Mouse (Mus musculus): ENCODE results near the gene Abhd8. TPM values are rescaled to one million over a fixed set of nuclear protein-coding genes. Genes with fewer than 3 reads are reported as not detected.

Abhd8 gene
- total and polyA plus RNA-seq, 3 experiments, result 2.6 to 17.0 (median 4.5) TPM

DNA sequence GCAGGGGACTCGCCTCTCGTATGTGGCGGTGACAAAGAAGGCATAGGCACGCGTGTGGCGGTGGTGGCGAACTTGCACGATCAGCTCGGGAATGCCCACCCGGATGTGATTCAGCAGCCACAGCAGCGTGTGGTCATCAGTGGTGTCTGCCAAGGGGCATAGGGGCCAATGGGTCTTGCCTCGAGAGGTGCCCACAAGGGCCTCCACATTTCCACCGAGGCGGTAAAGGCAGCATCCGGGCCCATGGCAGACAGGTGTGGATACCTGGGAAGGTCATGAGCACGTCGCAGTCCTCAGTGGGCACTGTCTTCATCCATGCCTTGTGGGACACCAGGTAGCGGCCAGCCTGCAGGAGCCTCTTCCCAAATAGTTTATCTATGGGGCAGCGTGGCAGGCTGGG, 21.3 kb upstream of the Abhd8 start:
- TF ChIP-seq TAL1 (conservative IDR thresholded peaks at IDR 0.05; ENCODE audit: low read depth, low read length), result no peak
- TF ChIP-seq GATA1 (IDR thresholded peaks at IDR 0.05; ENCODE audit: borderline replicate concordance, low read length), result no peak
- H3K4me1 ChIP-seq (ENCODE audit: insufficient read depth, low read depth, low read length), result peaks cover 53% of the 10 kb centered on the region

DNA sequence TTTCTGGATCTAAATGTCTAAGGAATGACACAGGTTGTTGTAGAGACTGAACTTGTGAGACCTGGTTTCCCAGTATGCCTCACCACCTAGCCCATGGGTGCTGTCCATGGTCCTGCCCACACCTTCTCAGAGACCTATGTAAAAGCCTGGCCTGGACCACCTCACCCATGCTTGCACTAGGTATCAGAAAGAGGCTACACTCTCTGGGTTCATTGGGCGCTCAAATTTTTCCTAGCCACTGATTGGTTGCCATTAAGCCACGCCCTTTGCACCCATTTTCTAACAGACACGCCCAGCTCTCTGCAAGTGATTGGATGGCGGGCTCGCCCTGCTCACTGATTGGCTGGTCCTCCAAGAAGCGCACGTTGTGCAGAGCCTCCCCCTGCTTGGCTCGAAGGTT, 20.5 kb upstream of the Abhd8 start:
- DNase-seq (ENCODE audit: low spot score), result peak; percentile 59
- TF ChIP-seq TAL1 (conservative IDR thresholded peaks at IDR 0.05; ENCODE audit: low read depth, low read length) (no peak), CTCF (IDR thresholded peaks at IDR 0.05; ENCODE audit: low read depth, low read length) (no peak), GATA2 (IDR thresholded peaks at IDR 0.05; ENCODE audit: borderline replicate concordance, low read depth, low read length) (no peak), POLR2AphosphoS5 (IDR thresholded peaks at IDR 0.05; ENCODE audit: insufficient replicate concordance, low read depth, low read length) (no peak), GATA1 (IDR thresholded peaks at IDR 0.05; ENCODE audit: borderline replicate concordance, low read length) (no peak)
- no peaks in the 10 kb centered on the region for H3K9me3 ChIP-seq (replicated peaks)
- H3K36me3 ChIP-seq (replicated peaks), result peaks cover under 1% of the 10 kb centered on the region
- peaks cover 45% of the 10 kb centered on the region for H3K4me1 ChIP-seq (ENCODE audit: insufficient read depth, low read depth, low read length)
- no peak for ATAC-seq (ENCODE audit: extremely low read depth, insufficient number of reproducible peaks, low FRiP score, poor library complexity, severe bottlenecking)
- H3K4me3 ChIP-seq (ENCODE audit: low read depth, low read length), result no peak overlapping the region
- peaks cover 25% of the 10 kb centered on the region; the same call in 1 of the 2 replicates for H3K27me3 ChIP-seq (ENCODE audit: insufficient read depth, low read length)

More for the DNA sequence above, 21.3 kb upstream of the Abhd8 start:
- H3K36me3 ChIP-seq (replicated peaks), result peaks cover 8% of the 10 kb centered on the region
- H3K9me3 ChIP-seq (replicated peaks), result no peaks in the 10 kb centered on the region
- ATAC-seq (ENCODE audit: extremely low read depth, insufficient number of reproducible peaks, low FRiP score, poor library complexity, severe bottlenecking) (no peak), DNase-seq (ENCODE audit: low spot score) (no peak)
- H3K4me3 ChIP-seq (ENCODE audit: low read depth, low read length), result peak overlapping the region; percentile 17
- peaks cover 20% of the 10 kb centered on the region; the same call in 1 of the 2 replicates for H3K27me3 ChIP-seq (ENCODE audit: insufficient read depth, low read length)

DNA sequence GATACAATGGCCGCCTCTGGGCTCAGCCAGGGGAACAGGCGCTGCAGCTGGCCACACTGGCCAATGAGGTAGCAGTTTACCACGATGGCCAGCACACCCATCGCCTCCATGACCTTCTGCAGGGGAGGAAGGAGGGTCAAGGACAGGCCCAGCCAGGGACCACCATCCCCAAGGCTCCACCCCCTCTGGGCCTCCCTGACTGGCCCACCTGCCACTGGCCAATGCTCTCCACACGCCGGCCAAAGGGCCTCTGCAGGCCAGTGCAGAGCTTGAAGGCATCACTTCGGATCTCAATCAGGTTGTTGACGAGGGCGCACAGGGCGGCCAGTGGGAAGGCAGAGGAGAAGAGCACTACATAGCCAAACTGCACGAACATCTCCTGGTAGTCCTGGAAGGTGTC, 15.5 kb upstream of the Abhd8 start:
- peaks cover 15% of the 10 kb centered on the region; the same call in 1 of the 2 replicates for H3K27me3 ChIP-seq (ENCODE audit: insufficient read depth, low read length)
- peaks cover 19% of the 10 kb centered on the region for H3K36me3 ChIP-seq (replicated peaks)
- no peak overlapping the region for H3K4me3 ChIP-seq (ENCODE audit: low read depth, low read length)
- TF ChIP-seq POLR2AphosphoS5 (IDR thresholded peaks at IDR 0.05; ENCODE audit: insufficient replicate concordance, low read depth, low read length) (no peak), TAL1 (conservative IDR thresholded peaks at IDR 0.05; ENCODE audit: low read depth, low read length) (no peak), GATA1 (IDR thresholded peaks at IDR 0.05; ENCODE audit: borderline replicate concordance, low read length) (no peak), GATA2 (IDR thresholded peaks at IDR 0.05; ENCODE audit: borderline replicate concordance, low read depth, low read length) (no peak), CTCF (IDR thresholded peaks at IDR 0.05; ENCODE audit: low read depth, low read length) (no peak)
- H3K9me3 ChIP-seq (replicated peaks), result no peaks in the 10 kb centered on the region
- ATAC-seq (ENCODE audit: extremely low read depth, insufficient number of reproducible peaks, low FRiP score, poor library complexity, severe bottlenecking) (no peak), DNase-seq (ENCODE audit: low spot score) (no peak)
- peaks cover 32% of the 10 kb centered on the region for H3K4me1 ChIP-seq (ENCODE audit: insufficient read depth, low read depth, low read length)

DNA sequence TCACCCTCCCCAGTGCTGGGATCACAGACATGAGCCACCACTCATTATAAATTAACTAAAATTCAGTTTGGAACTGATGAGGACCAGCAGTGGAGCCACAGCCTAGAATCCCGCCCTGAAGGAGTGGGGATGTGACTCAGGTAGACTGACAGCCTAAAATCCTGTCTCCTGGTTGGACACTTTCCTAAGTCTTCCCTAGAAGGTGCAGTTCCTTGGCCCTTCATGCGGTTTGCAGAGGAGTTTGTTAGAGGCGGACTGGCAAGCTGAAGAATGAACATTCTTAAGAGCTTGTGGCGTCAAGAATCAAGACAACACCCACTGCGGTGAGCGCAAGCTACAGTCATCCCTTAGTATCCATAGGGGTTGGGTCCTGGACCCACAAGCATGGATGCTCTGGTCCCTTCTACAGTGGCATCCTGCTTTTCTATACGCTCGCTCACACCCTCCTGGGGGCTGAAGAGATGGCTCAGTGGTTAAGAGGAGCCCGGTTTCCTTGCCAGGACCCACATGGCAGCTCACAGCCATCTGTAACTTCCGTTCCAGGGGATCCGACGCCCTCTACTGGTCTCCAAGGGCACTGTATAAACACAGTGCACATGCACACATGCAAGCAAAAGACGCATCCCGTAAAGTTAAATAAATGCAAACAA, 13.9 kb upstream of the Abhd8 start:
- Histone ChIP-seq H3K27me3 (ENCODE audit: insufficient read depth, low read length) (peaks cover 15% of the 10 kb centered on the region; the same call in 1 of the 2 replicates), H3K9me3 (replicated peaks) (no peaks in the 10 kb centered on the region), H3K4me3 (ENCODE audit: low read depth, low read length) (peak overlapping the region; percentile 80; the same call in 1 of the 2 replicates), H3K4me1 (ENCODE audit: insufficient read depth, low read depth, low read length) (peaks cover 35% of the 10 kb centered on the region), H3K36me3 (replicated peaks) (peaks cover 35% of the 10 kb centered on the region)
- no peak for DNase-seq (ENCODE audit: low spot score)
- TF ChIP-seq CTCF (IDR thresholded peaks at IDR 0.05; ENCODE audit: low read depth, low read length), result peak; percentile 40; the same call in 1 of the 2 replicates
- no peak for TF ChIP-seq GATA1 (IDR thresholded peaks at IDR 0.05; ENCODE audit: borderline replicate concordance, low read length)
- TF ChIP-seq POLR2AphosphoS5 (IDR thresholded peaks at IDR 0.05; ENCODE audit: insufficient replicate concordance, low read depth, low read length), result no peak
- TF ChIP-seq GATA2 (IDR thresholded peaks at IDR 0.05; ENCODE audit: borderline replicate concordance, low read depth, low read length), result no peak
- TF ChIP-seq TAL1 (conservative IDR thresholded peaks at IDR 0.05; ENCODE audit: low read depth, low read length), result no peak
- no peak; the same call in 1 of the 2 replicates for ATAC-seq (ENCODE audit: extremely low read depth, insufficient number of reproducible peaks, low FRiP score, poor library complexity, severe bottlenecking)

DNA sequence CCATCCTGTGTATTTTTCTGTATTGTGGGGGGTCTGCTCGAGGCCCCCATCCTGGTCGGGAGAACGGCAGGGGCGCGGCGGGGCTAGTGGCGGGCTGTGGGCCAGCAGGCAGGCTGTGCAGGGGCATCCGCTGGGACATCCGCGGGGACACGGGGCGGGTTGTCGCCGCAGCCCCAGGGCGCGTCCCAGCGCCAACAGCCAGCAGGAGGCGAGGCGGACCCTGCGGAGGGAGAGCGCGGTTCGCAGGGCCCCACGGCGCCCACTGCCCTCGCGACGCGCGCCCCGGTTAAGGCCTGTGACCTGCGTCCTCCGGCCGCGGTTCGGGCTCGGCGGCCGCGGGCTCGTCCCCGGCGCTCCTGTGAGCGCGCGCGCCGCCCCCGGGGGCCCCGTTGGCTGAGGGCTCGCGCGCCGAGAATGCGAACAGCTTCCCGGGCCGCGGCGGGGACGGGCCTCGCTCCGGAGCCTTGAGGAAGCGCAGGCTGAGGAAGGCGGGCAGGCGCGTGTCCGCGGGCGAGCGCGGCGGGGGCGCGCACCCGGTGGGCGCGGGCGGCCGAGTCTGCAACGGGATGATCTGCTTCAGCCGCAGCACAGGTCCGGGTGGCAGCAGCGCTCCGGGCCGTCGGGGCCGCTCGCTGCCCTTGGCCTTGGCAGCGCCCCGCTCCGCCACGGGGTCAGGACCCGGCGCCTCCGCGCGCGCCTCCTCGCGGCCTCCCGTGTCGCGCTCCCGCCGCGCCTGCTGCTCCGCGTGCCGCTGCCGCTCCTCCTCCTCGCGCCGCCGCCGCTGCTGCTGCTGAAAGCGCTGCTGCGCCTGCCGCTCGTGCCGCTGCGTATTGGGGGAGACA, 12.9 kb upstream of the Abhd8 start:
- peaks cover 45% of the 10 kb centered on the region for H3K36me3 ChIP-seq (replicated peaks)
- DNase-seq (ENCODE audit: low spot score) (peak; percentile 97), ATAC-seq (ENCODE audit: extremely low read depth, insufficient number of reproducible peaks, low FRiP score, poor library complexity, severe bottlenecking) (no peak)

DNA sequence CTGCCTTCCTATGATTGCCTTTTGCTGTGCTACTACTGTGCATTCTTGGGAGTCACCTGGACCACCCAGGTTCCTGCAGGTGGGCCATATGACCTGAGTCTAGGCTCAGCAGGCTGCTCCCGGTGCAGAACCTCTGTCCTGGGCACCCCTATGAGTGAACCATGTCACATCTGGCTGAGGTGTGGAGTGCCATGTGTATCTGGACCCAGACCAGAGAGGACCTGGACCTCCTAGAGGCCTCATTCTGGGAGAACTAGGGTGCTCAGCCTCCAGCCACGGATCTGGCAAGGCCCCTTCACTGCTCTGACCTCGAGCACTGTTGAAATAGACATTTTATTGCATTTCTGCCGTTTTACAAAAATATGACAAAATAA, 12.2 kb upstream of the Abhd8 start:
- Histone ChIP-seq H3K27me3 (ENCODE audit: insufficient read depth, low read length) (peaks cover 11% of the 10 kb centered on the region; the same call in 1 of the 2 replicates), H3K4me3 (ENCODE audit: low read depth, low read length) (peak overlapping the region; percentile 80; the same call in 1 of the 2 replicates), H3K36me3 (replicated peaks) (peaks cover 51% of the 10 kb centered on the region), H3K9me3 (replicated peaks) (no peaks in the 10 kb centered on the region), H3K4me1 (ENCODE audit: insufficient read depth, low read depth, low read length) (peaks cover 47% of the 10 kb centered on the region)
- ATAC-seq (ENCODE audit: extremely low read depth, insufficient number of reproducible peaks, low FRiP score, poor library complexity, severe bottlenecking), result no peak
- TF ChIP-seq CTCF (IDR thresholded peaks at IDR 0.05; ENCODE audit: low read depth, low read length), result no peak
- no peak for TF ChIP-seq POLR2AphosphoS5 (IDR thresholded peaks at IDR 0.05; ENCODE audit: insufficient replicate concordance, low read depth, low read length)
- no peak for TF ChIP-seq TAL1 (conservative IDR thresholded peaks at IDR 0.05; ENCODE audit: low read depth, low read length)
- TF ChIP-seq GATA2 (IDR thresholded peaks at IDR 0.05; ENCODE audit: borderline replicate concordance, low read depth, low read length), result no peak
- TF ChIP-seq GATA1 (IDR thresholded peaks at IDR 0.05; ENCODE audit: borderline replicate concordance, low read length), result no peak
- no peak for DNase-seq (ENCODE audit: low spot score)

More for the DNA sequence above, 12.9 kb upstream of the Abhd8 start:
- TF ChIP-seq GATA2 (IDR thresholded peaks at IDR 0.05; ENCODE audit: borderline replicate concordance, low read depth, low read length) (no peak), POLR2AphosphoS5 (IDR thresholded peaks at IDR 0.05; ENCODE audit: insufficient replicate concordance, low read depth, low read length) (no peak), GATA1 (IDR thresholded peaks at IDR 0.05; ENCODE audit: borderline replicate concordance, low read length) (no peak), CTCF (IDR thresholded peaks at IDR 0.05; ENCODE audit: low read depth, low read length) (no peak), TAL1 (conservative IDR thresholded peaks at IDR 0.05; ENCODE audit: low read depth, low read length) (no peak)
- Histone ChIP-seq H3K27me3 (ENCODE audit: insufficient read depth, low read length) (peaks cover 12% of the 10 kb centered on the region; the same call in 1 of the 2 replicates), H3K4me3 (ENCODE audit: low read depth, low read length) (peak overlapping the region; percentile 80), H3K9me3 (replicated peaks) (no peaks in the 10 kb centered on the region), H3K4me1 (ENCODE audit: insufficient read depth, low read depth, low read length) (peaks cover 45% of the 10 kb centered on the region)

Measured in G1E (cell line).